Mouse (Mus musculus): ENCODE results near the gene Tex37.

DNA sequence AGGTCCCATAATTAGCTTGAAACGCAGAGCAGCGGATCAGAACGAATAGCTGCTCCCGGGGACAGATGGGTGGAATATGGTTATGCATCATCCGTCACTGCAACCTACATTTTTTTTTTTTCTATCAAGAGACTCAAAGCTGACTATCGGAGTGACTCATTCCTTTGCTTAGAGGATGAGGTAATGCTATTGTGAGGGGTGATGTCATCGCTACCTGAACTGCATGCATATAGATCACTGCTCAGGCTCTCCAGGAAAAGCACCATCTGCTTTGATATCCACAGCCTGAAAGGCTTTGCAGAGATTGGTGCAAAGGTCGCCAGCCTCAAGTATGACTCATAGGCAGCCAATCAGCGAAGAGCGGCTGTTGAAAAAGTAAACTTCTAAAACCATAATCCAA is 46.6 kb downstream of the Tex37 start:
- TF ChIP-seq CTCF (IDR thresholded peaks at IDR 0.05; ENCODE audit: extremely low read depth, insufficient read depth, insufficient read length, insufficient replicate concordance) (no peak), POLR2A (IDR thresholded peaks at IDR 0.05; ENCODE audit: low read depth, low read length) (no peak)
